Mouse (Mus musculus): Measurements from ENCODE around the gene Sipa1l2.

DNA sequence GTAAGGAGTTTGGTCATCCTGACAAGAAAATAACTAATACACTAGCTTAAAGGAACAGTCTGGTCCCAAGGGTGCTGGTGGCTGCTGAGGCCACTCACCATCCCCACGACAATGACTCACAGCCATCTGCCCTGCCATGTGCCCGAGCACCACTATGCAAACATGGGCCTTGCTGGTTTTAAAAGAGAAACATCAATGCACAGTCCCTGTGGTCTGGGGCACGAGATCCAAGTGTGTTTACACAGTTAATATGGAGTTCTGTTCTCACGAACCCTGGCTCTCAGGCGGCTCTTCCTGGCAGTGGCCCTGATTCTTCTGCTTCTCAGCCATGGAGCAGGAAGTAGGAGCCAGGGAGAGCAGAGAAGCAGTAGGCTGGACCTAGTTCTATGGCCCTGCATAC is 159.0 kb downstream of the Sipa1l2 start:
- TF ChIP-seq CTCF (IDR thresholded peaks at IDR 0.05; ENCODE audit: borderline replicate concordance, insufficient read depth, low read length) (no peak), POLR2A (IDR thresholded peaks at IDR 0.05; ENCODE audit: low read depth, low read length) (no peak)

Data from embryonic fibroblast, embryonic 13.5 days (primary cell).